Mouse (Mus musculus) T-helper 17 cell (primary cell): ENCODE results near the gene Bptf.
"Not testable (repeated sequence)": the region's sequence is repeated elsewhere in the genome, so short reads cannot be mapped to it uniquely, and the experiment has no call there.

ENCODE experiments used
- in situ Hi-C, 2 experiments: fragments of 300-600 bp; cut with MboI, MseI; formaldehyde crosslinking; loops; 1 replicate in 1 of 2; 2 replicates in 1 of 2; pipeline ENCODE4 v1.15.1; 2025; ENCODE audit warnings: high pct_unique_total_duplicates in 2 of 2

The Bptf gene

GRCm38 (mm10) chr11:107131749-107132421, at the start of gene Bptf:
Gene Bptf (minus strand): TSS chr11:107132127.
- in situ Hi-C loops, result no loop called here

- in situ Hi-C loops, result no loop called here
Observed at GRCm38 (mm10) chr11:107161215-107161614, 29.3 kb upstream of the Bptf start.

DNA sequence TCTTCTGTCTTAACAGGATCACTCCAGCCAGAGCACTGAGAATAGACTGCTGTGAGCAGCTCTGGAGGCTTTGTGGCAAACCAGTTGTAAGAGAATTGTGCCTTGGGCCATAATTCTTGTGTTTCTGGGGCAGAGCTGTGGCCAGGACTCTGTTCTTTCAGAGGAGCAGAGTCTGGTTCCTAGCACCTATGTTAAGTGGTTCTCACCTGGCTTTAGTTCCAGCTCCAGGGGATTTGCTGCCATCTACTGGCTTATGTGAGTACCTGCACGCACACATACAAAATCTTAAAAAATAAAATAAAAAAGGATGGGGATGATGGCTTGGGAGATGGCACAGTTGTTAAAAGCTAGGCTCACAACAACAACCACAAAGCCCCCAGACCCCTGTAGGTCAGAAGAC, 27.1 kb upstream of the Bptf start:
- in situ Hi-C loops, result no loop called here

GRCm38 (mm10) chr11:107156977-107157642, 25.2 kb upstream of the Bptf start:
- in situ Hi-C loops, result no loop called here

DNA sequence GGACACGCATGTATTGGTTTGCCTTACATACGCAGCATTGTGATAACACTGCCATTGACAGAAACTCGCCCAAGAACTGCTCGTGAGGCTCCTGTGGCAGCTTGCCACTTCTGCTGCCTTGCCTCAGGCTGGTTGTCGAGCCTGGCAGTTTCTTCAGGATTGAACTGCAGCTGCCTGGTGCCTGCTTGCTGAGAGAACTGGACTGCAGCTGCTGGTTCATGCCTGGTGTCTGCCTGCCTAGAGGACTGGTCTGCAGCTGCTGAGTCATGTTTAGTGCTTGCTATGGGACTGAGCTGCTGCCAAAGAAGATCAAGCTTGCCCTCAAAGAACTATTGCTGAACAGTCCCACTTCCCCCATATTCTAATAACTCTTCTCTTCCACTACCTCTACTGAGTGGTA, 23.4 kb upstream of the Bptf start:
- in situ Hi-C loops, result no loop called here

- in situ Hi-C loops, result no loop called here
Observed at GRCm38 (mm10) chr11:107154431-107154830, 22.5 kb upstream of the Bptf start.

- in situ Hi-C loops, result no loop called here
Observed at GRCm38 (mm10) chr11:107153645-107154044, 21.7 kb upstream of the Bptf start.

DNA sequence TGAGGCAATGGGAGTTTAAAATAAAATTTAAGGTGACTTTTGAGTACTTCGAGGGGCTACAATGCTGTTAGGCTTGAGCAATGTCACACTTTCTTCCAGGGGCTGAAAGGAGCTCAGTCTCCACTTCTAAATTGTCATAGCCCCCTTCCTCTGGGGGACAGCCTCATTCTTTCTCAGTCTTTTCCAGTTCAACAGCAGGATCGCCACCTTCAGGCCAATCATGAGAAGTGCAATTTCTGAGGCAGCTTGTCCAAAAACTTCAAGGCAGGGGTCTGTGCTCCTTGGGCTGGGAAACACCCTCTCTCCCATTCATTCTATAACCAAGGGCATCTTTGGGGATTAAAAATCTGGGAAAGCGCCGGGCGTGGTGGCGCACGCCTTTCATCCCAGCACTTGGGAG, 19.9 kb upstream of the Bptf start:
- in situ Hi-C loops, result no loop called here

DNA sequence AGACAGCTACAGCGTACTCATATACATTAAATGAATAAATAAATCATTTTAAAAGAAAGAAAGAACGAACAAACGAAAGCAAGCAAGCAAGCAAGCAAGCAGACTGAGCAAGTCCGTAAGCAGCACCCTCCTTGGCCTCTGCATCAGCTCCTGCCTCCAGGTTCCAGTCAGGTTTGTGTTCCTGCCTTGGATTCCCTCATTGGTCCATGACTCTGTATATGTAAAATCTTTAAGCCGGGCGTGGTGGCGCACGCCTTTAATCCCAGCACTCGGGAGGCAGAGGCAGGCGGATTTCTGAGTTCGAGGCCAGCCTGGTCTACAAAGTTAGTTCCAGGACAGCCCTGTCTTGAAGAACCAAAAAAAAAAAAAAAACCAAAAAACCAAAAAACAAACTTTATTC, 12.0 kb upstream of the Bptf start:
- in situ Hi-C loops, result not testable (repeated sequence)

DNA sequence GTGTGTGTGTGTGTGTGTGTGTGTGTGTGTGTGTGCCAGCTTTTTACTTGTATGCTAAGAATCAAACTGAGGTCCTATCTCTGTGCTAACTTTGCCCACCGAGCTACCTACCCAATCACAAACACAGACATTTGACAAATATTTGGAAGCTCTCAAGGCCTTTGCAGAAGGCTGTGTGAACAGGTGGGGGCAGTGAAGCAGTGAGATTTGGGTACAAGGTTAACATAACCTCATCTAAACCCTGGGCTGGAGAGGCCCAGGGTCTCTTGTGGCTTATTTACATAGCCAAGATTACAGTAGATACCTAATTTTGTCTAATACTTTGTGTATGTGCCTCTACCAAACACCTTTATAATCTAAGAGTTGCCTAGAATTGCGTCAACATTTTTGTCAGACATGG, 10.5 kb upstream of the Bptf start:
- in situ Hi-C loops, result no loop called here

- in situ Hi-C loops, result no loop called here
Observed at GRCm38 (mm10) chr11:107140756-107141155, 8.8 kb upstream of the Bptf start.

DNA sequence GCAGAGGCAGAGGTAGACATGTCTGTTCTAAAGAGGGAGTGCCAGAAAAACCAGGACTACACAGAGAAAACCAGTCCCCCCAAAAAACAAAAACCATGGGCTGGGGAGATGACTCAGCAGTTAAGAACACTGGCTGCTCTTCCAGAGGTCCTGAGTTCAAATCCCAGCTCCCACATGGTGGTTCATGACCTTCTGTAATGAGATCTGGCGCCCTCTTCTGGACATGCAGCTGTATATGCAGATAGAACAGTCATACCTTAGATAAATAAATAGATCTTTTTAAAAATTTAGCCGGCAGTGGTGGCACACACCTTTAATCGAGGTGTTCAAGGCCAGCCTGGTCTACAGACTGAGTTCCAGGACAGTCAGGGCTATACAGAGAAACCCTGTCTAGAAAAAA, 6.7 kb upstream of the Bptf start:
- in situ Hi-C loops, result no loop called here

DNA sequence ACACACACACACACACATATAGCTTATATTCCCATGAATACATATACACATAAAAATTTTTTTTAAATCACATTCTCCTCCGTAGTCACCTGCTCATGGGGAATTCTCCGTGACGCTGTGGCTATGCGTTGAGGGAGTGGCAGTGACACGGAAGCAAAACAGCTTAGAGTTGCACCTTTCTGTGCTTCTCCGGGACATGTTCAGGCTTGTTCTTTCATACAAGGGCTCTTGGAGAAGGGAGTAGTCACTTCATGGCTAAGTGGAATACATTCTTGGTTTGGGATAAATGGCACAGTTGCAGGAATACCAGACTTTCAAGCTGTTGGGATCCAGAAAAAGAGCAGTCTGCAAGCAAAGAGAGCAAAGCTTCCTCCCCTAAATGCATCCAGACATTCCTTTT, 5.7 kb upstream of the Bptf start:
- in situ Hi-C loops, result no loop called here

GRCm38 (mm10) chr11:107136458-107136857, 4.5 kb upstream of the Bptf start:
- in situ Hi-C loops, result not testable (repeated sequence)

DNA sequence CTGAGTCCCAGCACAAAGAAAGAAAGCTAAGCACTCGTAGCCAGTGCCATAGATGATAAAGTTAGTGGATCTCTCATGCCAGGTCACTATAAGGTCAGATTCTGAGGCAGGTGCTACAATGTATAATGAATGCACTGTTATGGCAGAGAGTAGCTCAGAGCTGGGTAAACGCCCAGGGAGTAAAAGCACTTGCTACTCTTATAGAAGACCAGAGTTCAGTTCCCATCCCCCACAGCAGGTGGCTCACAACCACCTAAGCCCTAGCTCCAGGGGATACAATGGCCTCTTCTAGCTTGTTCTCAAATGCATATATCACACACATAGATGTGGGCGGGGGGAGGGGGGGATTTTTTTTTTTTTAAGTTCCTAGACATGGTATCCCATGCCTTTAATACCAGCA, 3.8 kb upstream of the Bptf start:
- in situ Hi-C loops, result no loop called here

DNA sequence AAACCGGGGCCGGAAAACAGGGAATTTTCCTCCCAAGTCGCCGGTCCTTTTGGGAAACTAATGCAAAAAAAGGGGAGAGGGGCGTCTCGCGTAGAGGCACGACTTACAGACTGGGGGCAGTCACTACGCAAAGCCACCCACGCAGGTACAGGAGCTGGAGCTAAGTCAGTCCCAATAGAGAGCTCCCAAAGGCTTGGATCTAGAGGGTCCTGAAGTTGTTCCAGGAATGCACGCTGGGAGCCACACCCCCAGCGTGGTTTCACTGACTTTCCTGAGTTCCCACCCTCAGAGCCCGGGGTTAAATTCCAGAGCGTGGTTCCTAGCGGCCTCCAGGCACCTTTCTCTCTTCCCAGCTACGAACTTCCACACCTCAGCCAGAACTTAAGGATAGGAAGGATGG, 499 bp upstream of the Bptf start:
- in situ Hi-C loops, result no loop called here

DNA sequence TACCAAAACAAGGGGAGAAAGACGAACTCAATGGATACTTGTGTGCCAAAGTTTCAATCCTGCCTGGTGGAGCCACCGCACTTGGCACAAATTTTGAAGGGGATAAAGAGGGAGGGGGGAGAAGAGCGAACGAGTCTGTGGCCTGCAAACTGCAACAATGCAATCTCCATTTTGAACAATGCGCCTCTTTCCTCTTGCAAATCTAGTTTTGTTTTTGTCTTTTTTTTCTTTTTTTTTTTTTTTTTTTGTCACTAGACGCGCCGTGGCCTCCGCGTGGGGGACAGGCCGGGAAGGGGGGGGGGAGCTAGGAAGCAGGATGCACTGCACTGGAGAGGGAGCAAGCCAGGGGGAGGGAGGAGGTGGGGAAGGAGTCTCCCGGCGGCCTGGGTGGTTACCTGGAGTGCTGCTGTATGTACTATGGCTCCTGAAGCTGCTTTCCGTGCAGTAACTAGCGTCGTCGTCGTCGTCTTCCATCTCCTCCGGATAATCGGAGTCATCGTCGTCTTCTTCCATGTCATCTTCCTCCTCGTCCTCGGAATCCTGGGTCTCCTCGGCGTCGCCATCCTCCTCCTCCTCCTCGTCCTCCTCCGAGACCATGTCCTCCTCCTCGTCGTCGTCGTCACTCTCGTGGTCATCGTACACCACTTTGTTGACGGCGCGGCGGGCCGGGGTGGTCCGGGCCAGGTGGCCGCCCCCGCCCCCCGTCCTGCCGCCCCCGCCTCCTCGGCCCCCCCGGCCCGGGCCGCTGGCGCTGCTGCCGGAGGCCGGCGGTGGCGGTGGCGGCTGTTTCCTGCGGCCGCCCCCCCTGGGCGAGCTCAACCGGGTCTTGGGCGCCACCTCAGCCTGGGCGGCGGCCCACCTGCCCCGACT, 813 bp downstream of the Bptf start:
- in situ Hi-C loops, result no loop called here

- in situ Hi-C loops, result no loop called here
Observed at GRCm38 (mm10) chr11:107130221-107130788, 1.6 kb downstream of the Bptf start.

GRCm38 (mm10) chr11:107129641-107130040, 2.3 kb downstream of the Bptf start:
- in situ Hi-C loops, result loop anchor here in 1 of 2 experiments (10.0 kb wide), 1 partner anchor 935 kb away; no protein-coding TSS in a partner anchor

- in situ Hi-C loops, result loop anchor here in 1 of 2 experiments (10.0 kb wide), 1 partner anchor 932 kb away; no protein-coding TSS in a partner anchor
Observed at GRCm38 (mm10) chr11:107126716-107127115, 5.2 kb downstream of the Bptf start.

DNA sequence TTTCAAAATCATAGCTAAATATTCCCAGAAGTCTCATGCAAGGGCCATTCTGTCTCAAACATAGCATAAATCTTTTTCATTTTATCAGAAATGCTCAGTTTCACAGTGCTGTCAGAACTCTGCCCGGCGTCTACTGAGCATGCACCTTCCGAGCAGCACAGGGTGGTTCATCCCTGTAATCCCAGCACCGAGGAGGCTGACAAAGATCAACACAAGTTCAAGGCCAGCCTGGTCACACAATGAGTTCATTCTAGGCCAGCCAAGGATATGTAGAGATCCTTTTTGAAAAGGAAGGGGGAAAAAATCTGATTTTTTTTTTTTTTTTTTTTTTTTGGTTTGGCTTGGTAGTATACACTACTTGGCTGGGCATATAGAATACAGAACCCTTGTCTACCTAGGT, 6.9 kb downstream of the Bptf start:
- in situ Hi-C loops, result loop anchor here in 1 of 2 experiments (10.0 kb wide), 1 partner anchor 930 kb away; no protein-coding TSS in a partner anchor

DNA sequence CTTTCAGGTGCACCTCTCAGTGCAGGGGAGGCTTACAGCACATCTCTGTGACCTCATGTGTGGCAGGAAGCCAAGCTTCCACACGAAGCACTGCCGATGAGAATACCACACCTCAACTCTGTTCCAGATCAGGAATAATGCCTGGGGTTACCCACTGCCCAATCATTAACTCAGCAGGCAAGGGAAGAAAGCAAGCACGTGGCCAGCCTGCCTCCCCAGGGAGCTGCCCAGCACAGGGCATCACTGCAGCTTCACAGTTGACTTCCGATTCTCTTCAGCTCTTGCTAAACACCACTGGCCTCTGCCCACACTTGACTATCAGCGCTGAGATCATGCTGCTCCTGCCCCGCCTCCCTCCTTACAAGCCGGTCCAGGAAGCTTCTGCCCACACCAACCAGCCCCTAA, 7.6 kb downstream of the Bptf start:
- in situ Hi-C loops, result loop anchor here in 1 of 2 experiments (10.0 kb wide), 1 partner anchor 930 kb away; no protein-coding TSS in a partner anchor
